Mouse (Mus musculus) C2C12 (cell line): ENCODE data around the gene Tac2.

ENCODE experiments used
- CTCF ChIP-seq: IDR thresholded peaks from one replicate; pipeline ENCODE4 v1.5.1; 2011; ENCODE audit not compliant: control insufficient read depth, insufficient read depth, insufficient read length
- MAX ChIP-seq: IDR thresholded peaks from one replicate; pipeline ENCODE4 v1.6.1; 2011; ENCODE audit warnings: mild to moderate bottlenecking, control low read depth

- no peak for TF ChIP-seq CTCF
- no peak for TF ChIP-seq MAX
Measured at GRCm38 (mm10) chr10:127682886-127683285, 41.4 kb upstream of the Tac2 start.
